Mouse (Mus musculus): ENCODE data around the gene Cox15.

The Cox15 gene

DNA sequence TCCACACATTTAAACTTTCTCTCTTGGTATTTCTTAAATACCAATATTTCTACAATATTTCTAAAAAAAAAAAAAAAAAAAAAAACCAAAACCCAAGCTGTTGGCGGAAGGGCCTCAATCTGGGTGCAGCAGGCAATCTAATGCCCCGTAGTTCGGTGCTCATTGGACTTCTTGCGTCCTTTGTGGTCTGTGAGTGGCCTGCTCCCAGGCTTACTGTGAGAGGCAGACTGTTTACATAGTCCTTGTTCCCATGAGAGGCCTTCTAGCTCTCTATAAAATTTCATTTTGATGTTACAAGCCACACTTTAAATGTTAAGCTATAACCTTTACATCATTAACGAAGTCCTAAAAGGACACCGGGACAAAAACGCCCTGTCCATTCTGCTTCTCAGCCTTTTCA, 44.6 kb downstream of the Cox15 start:
- DNase-seq (ENCODE audit: low spot score in 2 of 2): no peak

DNA sequence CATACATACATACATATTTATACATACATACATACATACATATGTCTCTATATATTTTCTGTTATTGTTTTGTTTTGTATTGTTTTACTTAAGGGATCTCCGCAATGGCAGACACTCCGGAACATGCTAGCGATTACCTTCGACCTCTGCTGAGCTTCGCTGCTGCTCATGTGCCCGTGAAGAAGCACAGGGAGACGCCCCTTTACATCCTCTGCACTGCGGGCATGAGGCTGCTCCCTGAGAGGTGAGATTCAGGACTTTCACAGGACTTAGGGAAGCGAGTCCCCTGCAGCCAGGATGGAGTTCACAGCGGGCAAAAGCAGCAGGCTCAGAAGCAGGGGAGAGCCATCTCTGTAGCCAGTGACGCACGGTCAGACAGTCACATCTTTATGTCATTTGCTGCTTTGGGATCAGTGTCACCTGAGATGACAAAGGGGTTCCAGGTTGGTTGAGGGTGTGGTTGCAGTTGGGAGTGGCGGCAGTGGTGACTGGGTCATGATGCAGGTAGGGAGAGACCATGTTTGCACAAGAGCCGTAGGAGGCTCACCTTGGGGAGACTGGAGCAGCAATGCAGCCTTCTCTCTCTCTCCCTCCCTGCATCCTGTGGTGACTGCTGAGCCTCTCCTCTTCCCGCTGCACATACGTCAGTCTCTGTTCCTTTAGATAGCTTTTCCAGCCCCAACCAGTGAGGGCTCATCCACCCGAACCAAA, 47.9 kb downstream of the Cox15 start:
- DNase-seq (ENCODE audit: low spot score in 2 of 2): no peak

DNA sequence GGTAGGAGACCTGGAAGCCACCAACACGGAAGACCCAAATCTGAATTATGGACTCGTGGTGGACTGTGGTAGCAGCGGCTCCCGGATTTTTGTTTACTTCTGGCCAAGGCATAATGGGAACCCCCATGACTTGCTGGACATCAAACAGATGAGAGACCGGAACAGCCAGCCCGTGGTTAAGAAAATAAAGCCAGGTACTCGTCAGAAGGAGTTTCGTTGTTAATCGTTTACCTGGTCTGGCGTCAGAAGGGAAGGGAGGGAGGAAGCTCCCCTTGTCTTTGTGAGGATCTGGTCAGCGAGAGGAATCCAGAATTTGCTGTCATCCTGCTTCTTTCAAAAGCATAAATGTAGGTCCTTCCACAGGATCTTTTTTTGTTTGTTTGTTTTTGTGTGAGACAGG, 48.6 kb downstream of the Cox15 start:
- DNase-seq (ENCODE audit: low spot score in 2 of 2): no peak

DNA sequence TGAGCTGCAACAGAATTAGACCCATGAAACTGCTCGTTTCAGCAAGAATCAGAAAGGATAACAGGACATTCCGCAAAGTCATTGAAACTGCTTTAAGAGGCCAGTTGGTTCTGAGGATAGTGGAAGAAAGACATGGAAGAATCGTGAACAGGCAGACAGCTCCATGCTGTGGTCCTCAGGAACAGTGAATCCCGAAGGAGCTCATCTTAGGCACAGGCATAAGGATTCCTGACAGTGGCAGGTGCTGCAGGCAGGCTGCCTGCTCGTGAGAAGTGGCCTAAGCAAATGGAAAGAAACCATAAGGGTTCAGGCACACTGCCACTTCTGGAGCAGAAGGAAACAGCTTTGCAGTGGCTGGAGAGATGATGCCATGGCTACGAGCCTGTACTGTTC, 53.0 kb downstream of the Cox15 start:
- DNase-seq (ENCODE audit: low spot score in 2 of 2): no peak

DNA sequence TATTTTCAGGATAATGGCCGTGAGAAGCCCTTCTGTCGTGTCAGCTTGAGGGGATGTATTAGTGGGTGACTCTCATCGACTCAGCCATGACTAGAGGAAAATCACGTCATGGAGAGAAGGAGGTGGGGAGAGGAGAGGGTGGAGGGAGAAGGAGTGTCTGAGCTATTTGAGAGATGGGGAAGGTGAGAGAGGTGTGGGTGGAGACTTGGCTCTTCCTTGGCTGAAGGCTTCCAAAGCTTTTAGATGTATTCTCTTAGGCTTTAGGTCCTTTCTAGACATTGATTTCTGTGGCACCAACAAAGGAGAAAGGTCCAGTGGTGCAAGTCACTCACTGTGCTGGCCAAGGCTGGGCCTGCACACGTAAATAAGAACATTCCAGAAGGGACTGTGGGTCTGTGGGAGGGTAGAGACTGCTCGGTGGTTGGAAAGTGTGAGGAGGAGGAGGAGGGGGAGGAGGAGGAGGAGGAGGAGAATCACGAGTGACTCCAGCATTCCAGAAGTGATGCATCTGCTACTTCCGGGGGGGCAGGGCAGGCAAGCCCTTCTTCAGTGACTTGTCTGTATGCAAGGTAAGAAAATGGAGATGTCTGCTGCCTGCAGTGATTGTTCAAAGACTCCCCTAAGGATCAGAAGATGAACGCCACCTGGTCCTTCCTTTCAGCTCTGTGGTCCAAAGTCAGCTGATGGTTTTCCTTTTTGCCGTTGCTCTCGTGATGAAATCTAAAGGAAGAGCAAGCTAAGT, 53.6 kb downstream of the Cox15 start:
- DNase-seq (ENCODE audit: low spot score in 2 of 2): no peak

DNA sequence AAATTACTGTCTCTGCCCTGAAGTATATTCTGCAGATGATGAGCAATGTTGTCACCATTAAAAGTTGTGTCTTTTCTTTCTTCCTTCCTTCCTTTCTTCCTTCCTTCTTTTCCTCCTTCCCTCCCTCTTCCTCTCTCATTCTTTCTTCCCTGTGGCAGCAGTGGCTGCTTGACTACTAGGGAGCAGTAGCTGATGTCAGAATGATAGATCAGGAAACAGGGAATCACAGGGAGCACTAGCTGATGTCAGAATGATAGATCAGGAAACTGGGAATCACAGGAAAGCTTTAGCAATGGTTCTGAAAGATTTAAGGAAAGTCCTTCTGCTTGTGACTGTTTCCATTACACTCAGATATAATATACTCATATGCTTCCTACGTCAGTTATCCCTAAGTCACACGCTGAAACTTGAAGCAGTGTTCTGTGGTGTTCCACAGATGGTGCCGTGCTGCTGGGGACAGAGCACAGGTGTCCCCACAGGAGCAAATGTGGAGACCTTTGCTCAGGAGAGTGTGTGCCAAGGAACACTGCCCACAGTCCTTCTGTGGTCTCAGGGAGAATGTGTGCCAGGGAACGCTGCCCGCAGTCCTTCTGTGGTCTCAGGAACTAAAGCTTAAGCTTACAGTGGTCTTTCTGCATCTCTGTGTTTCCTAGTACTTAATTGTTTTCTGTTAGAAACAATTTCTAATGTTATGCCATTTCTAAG, 55.0 kb downstream of the Cox15 start:
- no peak for DNase-seq (ENCODE audit: low spot score in 2 of 2)

DNA sequence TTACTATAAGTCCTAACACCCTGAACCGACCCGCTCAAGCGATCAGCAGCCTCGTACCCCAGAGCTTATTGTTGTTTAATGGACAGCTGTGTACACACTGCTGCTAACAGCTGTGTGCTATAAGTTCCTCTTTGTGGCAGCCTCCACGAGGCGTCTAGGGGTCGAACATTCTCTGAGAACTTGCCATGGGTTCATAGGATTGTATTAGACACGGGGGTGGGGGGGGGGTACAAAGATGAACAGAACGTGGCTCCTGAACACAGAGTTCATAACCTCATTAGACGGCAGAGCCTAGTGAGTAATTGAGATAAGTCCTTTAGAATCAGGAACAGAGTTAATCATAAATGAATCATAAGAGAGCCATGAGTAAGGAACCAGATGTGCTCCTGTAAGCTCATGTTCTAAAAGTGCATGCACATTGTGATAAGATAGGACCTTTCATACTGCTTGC, 57.3 kb downstream of the Cox15 start:
- DNase-seq (ENCODE audit: low spot score in 2 of 2): no peak

DNA sequence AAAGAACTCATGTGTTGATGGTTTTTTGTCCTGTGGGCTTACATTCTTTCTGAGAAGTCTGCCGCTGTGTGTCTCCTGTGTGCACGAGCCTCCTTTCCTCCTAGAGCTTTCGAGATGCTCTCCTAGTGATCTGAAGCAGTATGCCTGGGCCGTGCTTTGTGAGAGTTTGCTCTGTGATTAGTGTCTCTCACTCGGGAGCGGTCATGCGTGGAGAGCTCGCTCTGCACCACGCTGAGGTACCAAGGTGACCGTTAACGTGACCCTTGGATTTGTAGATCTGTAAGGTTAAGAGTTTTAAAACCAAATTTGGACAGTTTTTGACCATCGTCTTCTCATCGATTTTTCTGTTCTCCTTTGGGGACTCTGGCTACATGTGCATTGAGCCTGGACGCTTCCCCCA, 60.0 kb downstream of the Cox15 start:
- DNase-seq (ENCODE audit: low spot score in 2 of 2): no peak

DNA sequence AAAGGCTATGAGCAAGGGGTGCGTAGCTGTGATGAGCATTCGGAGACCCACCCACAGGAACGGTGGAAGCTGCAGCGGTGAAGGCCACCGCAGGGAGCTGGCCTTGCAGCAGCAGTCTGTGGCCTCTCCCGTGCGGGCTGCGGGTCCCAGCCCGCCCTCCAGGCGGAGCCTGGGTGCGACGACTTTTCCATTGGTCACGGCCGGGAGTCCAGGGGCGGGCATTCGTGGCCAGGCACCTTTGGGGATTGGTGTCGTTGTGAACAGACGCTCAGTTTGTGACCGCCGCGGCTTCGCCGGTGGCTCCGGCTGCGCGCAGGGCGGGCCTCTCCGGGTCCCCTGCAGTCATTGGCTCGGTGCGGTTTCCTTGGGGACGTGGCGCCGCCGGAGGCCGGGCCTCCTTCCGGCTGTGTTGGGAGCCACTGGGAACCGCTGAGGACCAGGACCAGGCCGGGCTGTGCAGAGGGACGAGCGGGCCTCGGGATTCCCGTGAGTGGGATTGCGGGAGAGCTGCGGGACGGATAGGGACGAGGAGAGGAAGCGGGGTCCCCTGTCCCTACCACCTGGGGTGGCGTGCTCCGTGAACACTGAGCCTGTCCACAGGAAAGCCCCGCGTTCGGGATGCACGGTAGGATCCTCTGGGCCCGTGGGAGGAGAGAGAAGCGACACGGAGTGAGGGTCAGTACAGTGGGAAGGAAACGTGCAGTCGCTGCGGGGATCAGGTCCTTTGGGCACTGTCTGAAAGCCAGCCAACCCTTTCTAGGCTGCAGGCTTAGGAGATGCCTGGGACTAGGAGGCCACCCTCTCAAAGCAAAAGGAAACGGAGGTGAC, 63.2 kb downstream of the Cox15 start, which contains the start of gene Entpd7:
TSS of gene Entpd7 (plus strand) at position 254 of the 828 bp plus-strand sequence.
- DNase-seq (ENCODE audit: low spot score in 2 of 2): peak; percentile 96 to 97

Measured in frontal cortex, postnatal 14 days (tissue).